Mouse (Mus musculus) embryonic facial prominence, embryonic 13.5 days (tissue): Measurements from ENCODE around the gene Tulp2. TPM values are rescaled to one million over a fixed set of nuclear protein-coding genes. Genes with fewer than 3 reads are reported as not detected.
A peak's percentile ranks its signal among the peaks of the same experiment; 100 is the strongest.
"Not testable (repeated sequence)": the region's sequence is repeated elsewhere in the genome, so short reads cannot be mapped to it uniquely, and the experiment has no call there.

ENCODE experiments used
- ATAC-seq: fragments of 200-750 bp; cut with Nextera tagmentation; 2 replicates; pipeline ENCODE4 v1.8.0; 2017; ENCODE audit warnings: low read depth; ENCODE audit not compliant: insufficient number of reproducible peaks, insufficient read depth, low FRiP score, low TSS enrichment
- H3K27ac ChIP-seq: fragments of 300-500 bp; sonication (generic); 2 replicates; pipeline ENCODE4 v1.5.1; 2015; ENCODE audit warnings: moderate library complexity, mild to moderate bottlenecking, inconsistent platforms
- H3K27me3 ChIP-seq: fragments of 300-500 bp; sonication (generic); 2 replicates; pipeline ENCODE4 v1.6.1; 2015; ENCODE audit warnings: mild to moderate bottlenecking, inconsistent platforms
- H3K36me3 ChIP-seq: fragments of 300-500 bp; sonication (generic); 2 replicates; pipeline ENCODE4 v1.6.1; 2015; ENCODE audit warnings: mild to moderate bottlenecking, inconsistent platforms
- H3K4me1 ChIP-seq: fragments of 300-500 bp; sonication (generic); 2 replicates; pipeline ENCODE4 v1.6.1; 2015; ENCODE audit warnings: inconsistent platforms
- H3K4me2 ChIP-seq: fragments of 300-500 bp; sonication (generic); 2 replicates; pipeline ENCODE4 v1.6.1; 2015; ENCODE audit warnings: moderate library complexity, mild to moderate bottlenecking, inconsistent platforms
- H3K4me3 ChIP-seq: fragments of 300-500 bp; sonication (generic); 2 replicates; pipeline ENCODE4 v1.5.1; 2015; ENCODE audit warnings: mild to moderate bottlenecking, inconsistent platforms
- H3K9ac ChIP-seq: fragments of 300-500 bp; sonication (generic); 2 replicates; pipeline ENCODE4 v1.6.1; 2015; ENCODE audit warnings: mild to moderate bottlenecking, inconsistent platforms
- H3K9me3 ChIP-seq: fragments of 300-500 bp; sonication (generic); 2 replicates; pipeline ENCODE4 v1.6.1; 2016; ENCODE audit warnings: inconsistent platforms
- WGBS: fragments of 180-500 bp; shearing (Covaris S2); methylation state at CpG from one replicate; pipeline ENCODE4 v1.1.7; 2015; ENCODE audit warnings: mixed read lengths; 5-methylcytosine and 5-hydroxymethylcytosine counted together
- polyA plus RNA-seq: library from polyadenylated mRNA; unstranded; fragments of >200 nt; fragmentation: Nextera tagmentation; extraction: Ambion mirVana; gene quantifications from 2 replicates; pipeline ENCODE4 v1.2.1, GENCODE M21; 2015

The Tulp2 gene
- polyA plus RNA-seq, 1 experiment from 2014 or later = 0.59 TPM

DNA sequence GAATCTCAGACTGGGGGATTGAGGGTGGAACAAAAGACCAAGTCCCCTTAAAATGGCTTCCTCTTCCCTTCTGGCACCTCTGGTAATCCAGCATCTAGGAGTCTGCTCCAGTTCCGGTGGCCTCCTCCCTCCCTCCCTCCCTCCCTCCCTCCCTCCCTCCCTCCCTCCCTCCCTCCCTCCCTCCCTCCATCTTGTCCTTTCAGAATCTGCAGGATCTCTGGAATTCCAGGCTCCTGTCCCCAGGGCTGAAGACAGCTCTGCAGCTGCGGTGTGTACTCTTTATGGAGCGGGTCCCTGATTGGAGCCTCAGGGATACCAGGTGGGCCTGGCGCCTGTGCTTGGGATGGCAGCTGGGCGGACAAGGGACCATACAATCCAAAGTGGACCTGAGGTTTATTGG, 20.4 kb upstream of the Tulp2 start:
- ATAC-seq = no peak
- Histone ChIP-seq H3K36me3 (peaks cover 58% of the 10 kb centered on the region), H3K27me3 (no peaks in the 10 kb centered on the region), H3K9ac (no peak overlapping the region), H3K27ac (peak overlapping the region; percentile 96), H3K4me1 (peaks cover 53% of the 10 kb centered on the region), H3K4me3 (no peak overlapping the region), H3K4me2 (no peak overlapping the region), H3K9me3 (no peaks in the 10 kb centered on the region)
- WGBS = 44% methylated on average over 5 of the region's 5 CpGs

DNA sequence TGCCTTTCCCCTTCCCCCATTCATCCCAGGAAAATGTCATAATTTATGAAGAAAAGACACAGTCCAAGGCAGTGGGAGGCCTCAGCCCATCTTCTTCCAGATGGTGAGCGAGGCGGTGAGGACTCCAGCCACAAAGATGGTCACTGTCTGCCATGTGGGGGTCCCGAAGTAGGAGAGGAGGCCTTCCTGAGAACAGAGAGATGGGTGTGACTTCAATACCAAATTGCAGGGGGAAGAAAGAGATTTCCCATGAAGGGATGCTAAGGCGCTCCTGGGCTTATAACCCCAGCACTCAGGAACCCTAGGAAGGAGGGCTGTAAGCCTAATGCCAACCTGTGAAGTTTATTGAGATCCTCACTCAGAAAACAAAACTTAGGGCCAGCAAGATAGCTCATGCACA, 19.9 kb upstream of the Tulp2 start:
- Histone ChIP-seq H3K4me2 (no peak overlapping the region), H3K4me1 (peaks cover 52% of the 10 kb centered on the region), H3K36me3 (peaks cover 55% of the 10 kb centered on the region), H3K9ac (no peak overlapping the region), H3K27ac (peak overlapping the region; percentile 29; the same call in 1 of the 2 replicates), H3K27me3 (no peaks in the 10 kb centered on the region), H3K4me3 (no peak overlapping the region), H3K9me3 (no peaks in the 10 kb centered on the region)
- 89% methylated on average over 4 of the region's 4 CpGs for WGBS
- no peak for ATAC-seq

DNA sequence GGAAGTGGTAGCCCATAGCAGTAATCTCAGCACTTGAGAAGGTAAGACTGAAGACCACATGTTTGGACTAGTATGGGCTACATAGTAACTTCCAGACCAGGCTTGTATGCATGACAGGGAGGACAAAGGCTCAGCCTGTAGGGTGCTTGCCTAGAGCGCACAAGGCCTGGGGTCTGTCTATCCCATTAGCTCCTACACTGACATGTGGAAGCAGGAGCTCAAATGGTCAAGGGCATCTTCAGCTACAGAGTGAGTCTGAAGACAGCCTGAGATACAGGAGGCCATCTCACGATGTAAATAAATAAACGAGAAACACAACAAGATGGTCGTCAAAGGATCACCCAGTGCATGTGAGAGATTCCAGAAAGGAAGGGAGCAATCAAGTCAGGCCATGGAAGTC, 19.4 kb upstream of the Tulp2 start:
- 81% methylated on average over 4 of the region's 4 CpGs for WGBS
- H3K9ac ChIP-seq = no peak overlapping the region
- H3K36me3 ChIP-seq = peaks cover 49% of the 10 kb centered on the region
- H3K4me2 ChIP-seq = no peak overlapping the region
- peaks cover 46% of the 10 kb centered on the region for H3K4me1 ChIP-seq
- ATAC-seq = no peak
- H3K4me3 ChIP-seq = no peak overlapping the region
- H3K27me3 ChIP-seq = no peaks in the 10 kb centered on the region
- H3K9me3 ChIP-seq = no peaks in the 10 kb centered on the region
- H3K27ac ChIP-seq = no peak overlapping the region

DNA sequence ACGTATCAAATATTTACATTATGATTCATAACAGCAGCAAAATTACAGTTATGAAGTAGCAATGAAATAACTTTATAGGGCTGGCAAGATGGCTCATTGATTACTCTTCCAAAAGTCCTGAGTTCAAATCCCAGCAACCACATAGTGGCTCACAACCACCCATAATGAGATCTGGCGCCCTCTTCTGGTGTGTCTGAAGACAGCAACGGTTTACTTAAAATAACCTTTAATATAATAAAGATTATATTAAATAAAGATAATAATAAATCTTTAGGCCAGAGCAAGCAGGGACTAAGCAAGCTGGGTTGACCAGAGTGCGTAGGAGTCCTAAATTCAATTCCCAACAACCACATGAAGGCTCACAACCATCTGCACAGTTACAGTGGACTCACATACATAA, 18.8 kb upstream of the Tulp2 start:
- H3K9ac ChIP-seq, H3K4me3 ChIP-seq, H3K4me2 ChIP-seq, H3K27ac ChIP-seq, H3K27me3 ChIP-seq, ATAC-seq, H3K9me3 ChIP-seq: not testable (repeated sequence)
- H3K4me1 ChIP-seq = peaks cover 41% of the 10 kb centered on the region
- 78% methylated on average over 4 of the region's 4 CpGs for WGBS
- H3K36me3 ChIP-seq = peaks cover 44% of the 10 kb centered on the region

DNA sequence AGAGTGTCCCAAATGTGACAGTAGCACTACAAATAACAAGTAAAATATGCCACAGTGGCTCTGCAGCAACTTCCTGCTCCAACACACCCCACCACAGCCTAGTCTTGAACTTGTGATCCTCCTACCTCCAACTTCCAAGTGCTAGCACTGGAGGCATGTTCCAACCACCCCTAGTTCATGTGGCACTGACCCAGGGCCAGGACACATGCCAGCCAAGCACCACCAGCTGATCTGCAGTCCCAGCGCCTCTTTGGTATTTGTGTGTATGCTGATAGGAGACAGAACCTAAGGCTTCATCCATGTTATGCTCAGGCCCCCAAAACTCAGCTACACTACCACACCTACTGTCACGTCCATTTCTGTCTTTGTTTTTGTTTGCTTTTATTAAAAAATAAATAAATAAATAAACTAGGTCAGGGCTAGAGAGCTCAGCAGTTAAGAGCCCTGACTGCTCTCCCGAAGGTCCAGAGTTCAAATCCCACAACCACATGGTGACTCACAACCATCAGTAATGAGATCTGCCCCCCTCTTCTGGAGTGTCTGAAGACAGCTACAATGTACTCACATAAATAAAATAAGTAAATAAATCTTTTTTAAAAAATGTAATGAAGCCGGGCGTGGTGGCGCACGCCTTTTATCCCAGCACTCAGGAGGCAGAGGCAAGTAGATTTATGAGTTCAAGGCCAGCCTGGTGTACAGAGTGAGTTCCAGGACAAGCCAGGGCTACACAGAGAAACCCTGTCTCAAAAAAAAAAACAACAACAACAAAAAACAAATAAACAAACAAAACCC, 17.5 kb upstream of the Tulp2 start:
- Histone ChIP-seq H3K4me1 (peaks cover 34% of the 10 kb centered on the region), H3K9ac (no peak overlapping the region), H3K4me3 (no peak overlapping the region), H3K4me2 (no peak overlapping the region), H3K27me3 (no peaks in the 10 kb centered on the region), H3K36me3 (peaks cover 37% of the 10 kb centered on the region), H3K9me3 (no peaks in the 10 kb centered on the region), H3K27ac (no peak overlapping the region)
- ATAC-seq = no peak
- 94% methylated on average over 7 of the region's 7 CpGs for WGBS

DNA sequence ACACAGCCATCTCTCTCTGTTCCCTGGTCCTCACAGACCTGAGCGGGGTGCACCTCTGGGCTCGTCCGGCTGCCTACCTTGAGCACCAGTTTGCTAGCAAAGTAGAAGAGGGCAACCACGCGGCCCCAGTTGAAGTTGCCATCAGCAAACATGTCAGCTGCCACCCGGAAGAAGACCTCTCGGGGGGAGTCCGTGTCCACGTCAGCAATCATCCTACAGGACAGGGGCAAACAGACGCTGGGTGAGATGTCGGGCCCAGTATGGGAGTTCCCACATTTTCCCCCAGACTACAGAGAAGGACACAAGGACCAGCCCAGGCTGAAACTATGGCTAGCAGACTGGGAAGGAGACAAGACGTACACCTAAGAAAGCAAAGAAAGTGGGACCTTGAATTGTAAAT, 16.6 kb upstream of the Tulp2 start:
- peak overlapping the region; percentile 94; the same call in 1 of the 2 replicates for H3K4me2 ChIP-seq
- no peak overlapping the region for H3K9ac ChIP-seq
- H3K36me3 ChIP-seq = peaks cover 37% of the 10 kb centered on the region
- ATAC-seq = no peak
- peaks cover 33% of the 10 kb centered on the region for H3K4me1 ChIP-seq
- peak overlapping the region; percentile 91; the same call in 1 of the 2 replicates for H3K4me3 ChIP-seq
- H3K9me3 ChIP-seq = no peaks in the 10 kb centered on the region
- no peak overlapping the region for H3K27ac ChIP-seq
- H3K27me3 ChIP-seq = no peaks in the 10 kb centered on the region
- WGBS = 95% methylated on average over 12 of the region's 12 CpGs

DNA sequence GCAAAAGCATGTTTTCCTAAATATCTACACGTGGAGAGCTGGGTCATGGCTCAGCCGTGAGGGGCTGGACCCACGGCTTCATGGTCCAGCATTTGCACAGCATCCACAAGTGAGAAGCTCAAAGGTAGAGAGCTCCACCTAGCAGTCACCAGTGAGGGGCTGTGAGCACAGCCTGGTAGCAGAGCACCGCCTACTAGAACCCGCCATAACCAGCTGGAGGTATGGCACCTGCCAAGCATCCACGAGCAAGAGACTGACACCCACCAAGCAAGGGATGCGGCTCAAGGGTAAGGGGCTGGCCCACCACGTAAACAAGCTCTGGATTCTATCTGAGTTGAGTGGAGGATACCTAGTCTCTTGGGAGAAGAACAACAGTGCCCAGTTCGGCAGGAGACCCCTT, 16.1 kb upstream of the Tulp2 start:
- Histone ChIP-seq H3K9me3 (no peaks in the 10 kb centered on the region), H3K4me2 (peak overlapping the region; percentile 94), H3K27ac (no peak overlapping the region), H3K4me1 (peaks cover 28% of the 10 kb centered on the region), H3K9ac (peak overlapping the region; percentile 91), H3K4me3 (peak overlapping the region; percentile 91), H3K36me3 (peaks cover 37% of the 10 kb centered on the region), H3K27me3 (no peaks in the 10 kb centered on the region)
- ATAC-seq = no peak
- WGBS = 82% methylated on average over 9 of the region's 9 CpGs

DNA sequence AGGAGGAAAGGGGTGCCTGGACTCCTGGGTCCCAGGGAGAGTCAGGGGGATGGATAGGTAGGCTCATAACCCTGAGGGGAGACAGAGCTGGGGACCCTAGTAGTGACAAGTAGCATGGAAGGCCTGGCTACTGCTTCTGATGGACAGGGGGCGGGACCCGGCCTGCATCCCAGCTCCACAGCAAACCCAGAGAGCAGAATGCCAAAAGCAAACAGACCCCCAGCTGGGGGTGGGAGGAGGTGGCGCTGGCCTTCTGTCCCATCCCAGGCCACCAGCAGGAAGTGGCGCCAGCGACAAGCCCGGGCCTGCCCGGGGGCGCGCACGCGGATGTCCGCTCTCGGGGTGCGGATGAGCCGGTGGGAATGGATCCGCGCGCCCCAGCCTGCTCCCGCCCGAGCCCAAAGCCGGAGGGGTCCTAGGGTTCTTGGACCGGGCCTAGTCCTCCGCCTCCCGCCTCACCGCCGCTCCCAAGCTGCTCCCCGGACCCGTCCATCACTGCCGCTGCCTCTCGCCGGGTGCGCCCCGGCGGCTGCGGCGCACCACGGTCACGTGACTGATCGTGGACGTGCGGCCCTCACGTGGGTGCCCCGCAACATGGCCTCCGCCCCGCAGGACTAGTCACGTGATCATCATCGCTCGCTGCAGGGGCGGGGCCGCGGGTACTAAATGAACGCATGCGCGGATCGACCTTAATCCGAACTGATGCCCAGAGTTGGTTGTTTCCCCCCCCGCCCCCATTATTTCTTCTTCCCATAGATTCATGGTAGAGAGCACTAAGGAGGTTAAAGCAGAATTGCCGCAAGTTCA, 15.2 kb upstream of the Tulp2 start, which contains the start of gene Bax:
Bax (minus strand) TSS at position 616 of the 807 bp plus-strand sequence.
- peak within 1 kb of the TSS; percentile 28; the same call in 1 of the 2 replicates for H3K27ac ChIP-seq
- H3K9ac ChIP-seq = peak within 1 kb of the TSS; percentile 91
- no peaks in the 10 kb centered on the region for H3K27me3 ChIP-seq
- H3K4me2 ChIP-seq = peak within 1 kb of the TSS; percentile 94
- no peaks in the 10 kb centered on the region for H3K9me3 ChIP-seq
- peak within 1 kb of the TSS; percentile 91 for H3K4me3 ChIP-seq
- peaks cover 21% of the 10 kb centered on the region for H3K4me1 ChIP-seq
- WGBS = 0% methylated on average over 58 of the region's 58 CpGs
- ATAC-seq = peak; percentile 71
- peaks cover 37% of the 10 kb centered on the region for H3K36me3 ChIP-seq

DNA sequence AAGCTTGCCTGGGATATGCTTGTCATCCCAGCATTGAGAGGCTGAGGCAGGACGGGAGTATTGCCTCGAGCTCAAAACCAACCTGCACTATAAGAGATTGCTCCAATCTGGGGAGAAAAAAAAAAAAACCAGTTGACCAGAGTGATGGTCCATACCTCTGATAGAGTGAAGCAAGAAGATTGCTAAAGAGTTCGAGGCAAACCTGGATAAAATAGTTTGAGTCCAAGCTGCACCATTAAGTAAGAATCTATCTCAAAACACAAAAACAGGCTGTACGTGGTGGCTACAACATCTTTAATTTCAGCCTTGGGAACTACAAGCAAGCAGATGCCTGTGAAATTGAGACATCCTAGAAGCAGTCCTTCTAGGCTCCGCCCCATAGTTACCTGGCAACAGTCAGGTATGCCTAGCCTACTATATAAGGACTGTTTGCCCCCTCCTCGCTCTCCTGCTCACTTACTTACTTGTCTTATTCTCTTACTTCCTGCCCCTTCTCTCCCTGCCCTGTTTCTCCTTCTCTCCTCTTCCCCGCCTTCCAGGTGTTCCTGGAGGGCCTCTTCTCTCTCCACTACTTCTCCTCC, 14.5 kb upstream of the Tulp2 start:
- Histone ChIP-seq H3K4me1 (peaks cover 17% of the 10 kb centered on the region), H3K27me3 (no peaks in the 10 kb centered on the region), H3K9ac (peak overlapping the region; percentile 54; the same call in 1 of the 2 replicates), H3K9me3 (no peaks in the 10 kb centered on the region), H3K27ac (no peak overlapping the region; the same call in 1 of the 2 replicates), H3K36me3 (peaks cover 32% of the 10 kb centered on the region), H3K4me3 (peak overlapping the region; percentile 91), H3K4me2 (peak overlapping the region; percentile 94)
- ATAC-seq = peak; percentile 2; the same call in 1 of the 2 replicates
- WGBS = 27% methylated on average over 7 of the region's 7 CpGs

DNA sequence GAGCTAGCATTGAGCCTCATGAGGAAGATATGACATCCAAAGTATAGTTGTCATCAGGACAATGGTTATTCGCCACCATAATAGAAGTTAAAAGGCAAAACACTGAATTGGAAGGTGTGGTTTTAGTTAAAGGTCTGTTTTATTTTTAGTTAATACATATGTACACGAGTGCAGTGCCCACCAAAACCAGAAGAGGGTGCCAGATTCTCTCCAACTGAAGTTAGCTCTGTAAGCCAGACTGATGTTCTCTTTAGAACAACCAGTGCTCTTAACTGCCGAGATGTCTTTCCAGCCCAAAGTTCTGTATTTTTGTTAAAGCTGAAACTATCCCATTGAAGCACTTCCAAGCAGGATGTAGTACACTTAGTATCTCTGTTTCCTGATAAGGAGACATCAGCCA, 10.8 kb upstream of the Tulp2 start:
- Histone ChIP-seq H3K4me3 (no peak overlapping the region), H3K27ac (no peak overlapping the region), H3K36me3 (no peaks in the 10 kb centered on the region), H3K4me1 (peaks cover 8% of the 10 kb centered on the region), H3K27me3 (no peaks in the 10 kb centered on the region), H3K9ac (no peak overlapping the region), H3K9me3 (no peaks in the 10 kb centered on the region), H3K4me2 (no peak overlapping the region)
- no peak for ATAC-seq
- 5% methylated on average over 3 of the region's 3 CpGs for WGBS

DNA sequence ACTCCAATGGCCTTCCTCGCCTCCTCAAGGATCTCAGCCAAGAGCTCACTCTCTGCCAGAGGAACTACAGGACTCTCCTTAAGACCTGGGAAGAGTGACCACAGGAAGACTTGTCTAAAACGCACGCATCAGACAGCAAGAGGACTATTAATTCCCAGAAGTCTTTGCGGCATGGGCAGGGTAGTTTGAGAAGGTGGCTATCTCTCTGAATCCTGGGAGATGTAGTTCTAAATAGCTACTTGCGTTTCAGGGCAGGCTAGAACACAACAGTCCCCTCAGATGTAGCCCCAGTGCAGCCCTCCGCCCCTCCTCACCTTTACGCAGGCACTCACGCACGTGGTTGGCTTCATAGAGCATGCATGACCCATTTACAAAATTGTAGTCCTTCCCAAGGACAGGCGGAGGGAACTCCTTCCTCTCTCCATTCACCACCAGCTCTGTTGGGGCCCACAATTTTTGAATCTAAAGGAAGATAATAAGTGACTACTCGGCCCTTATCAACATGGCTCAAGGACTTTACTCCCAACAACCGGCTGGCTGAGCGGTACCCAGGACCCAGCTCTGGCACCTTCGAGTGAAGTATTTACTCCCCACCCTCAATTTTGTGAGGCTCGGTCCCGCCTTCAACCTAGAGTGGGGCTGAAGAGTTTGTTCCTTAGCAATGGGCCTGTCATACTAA, 6.2 kb upstream of the Tulp2 start:
- no peak for ATAC-seq
- peak overlapping the region; percentile 53 for H3K4me2 ChIP-seq
- no peaks in the 10 kb centered on the region for H3K9me3 ChIP-seq
- 0 out of 2 replicates have a peak, but pooled peaks cover 3% of the 10 kb centered on the region for H3K4me1 ChIP-seq
- H3K4me3 ChIP-seq = peak overlapping the region; percentile 30
- H3K36me3 ChIP-seq = no peaks in the 10 kb centered on the region
- H3K9ac ChIP-seq = peak overlapping the region; percentile 60
- H3K27me3 ChIP-seq = no peaks in the 10 kb centered on the region
- H3K27ac ChIP-seq = no peak overlapping the region
- 64% methylated on average over 16 of the region's 16 CpGs for WGBS
